Mouse (Mus musculus) NIH3T3 (cell line): ENCODE results near the gene Gramd1b.

Experiments
- DNase-seq: peaks from one replicate; pipeline ENCODE4 v3.0.0-alpha.2; 2012; ENCODE audit warnings: low read depth

The Gramd1b gene

DNA sequence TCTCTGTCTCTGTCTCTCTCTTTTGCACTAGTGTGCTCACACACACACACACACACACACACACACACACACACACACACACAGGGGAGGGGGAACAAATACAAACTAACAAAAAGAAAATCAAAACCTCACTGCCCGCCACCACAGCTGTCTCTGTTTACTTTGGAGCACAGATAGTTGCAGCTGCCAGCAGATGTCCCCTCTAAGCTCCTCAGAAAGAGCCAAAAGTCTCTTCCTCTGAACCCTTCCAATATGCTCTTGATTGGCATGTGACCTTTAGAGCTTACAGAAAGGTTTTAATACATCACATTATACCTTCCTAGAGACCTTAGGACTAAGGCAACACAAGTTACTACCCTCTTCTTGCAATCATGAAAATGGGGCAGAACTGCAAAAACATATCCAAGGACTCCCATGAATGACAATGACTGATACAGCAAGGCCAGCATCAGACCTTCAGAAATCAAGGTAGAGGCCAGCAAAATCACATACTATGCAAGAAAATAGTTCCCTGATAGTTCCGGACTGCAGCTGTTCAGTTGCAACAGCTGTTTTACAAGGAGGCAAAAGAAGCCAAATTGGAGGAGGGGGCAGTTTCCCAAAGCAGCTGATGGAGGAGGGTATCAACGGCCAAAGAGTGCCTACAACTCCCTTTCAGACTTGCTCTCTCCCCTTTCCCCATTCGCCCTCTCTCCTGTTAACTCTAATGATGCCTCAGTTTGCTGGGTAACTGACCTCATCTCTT is 72.5 kb downstream of the Gramd1b start:
- DNase-seq: no peak

GRCm38 (mm10) chr9:40457448-40457847 is 73.7 kb downstream of the Gramd1b start:
- no peak for DNase-seq

- DNase-seq: no peak
Measured at GRCm38 (mm10) chr9:40456191-40456590, 75.0 kb downstream of the Gramd1b start.

DNA sequence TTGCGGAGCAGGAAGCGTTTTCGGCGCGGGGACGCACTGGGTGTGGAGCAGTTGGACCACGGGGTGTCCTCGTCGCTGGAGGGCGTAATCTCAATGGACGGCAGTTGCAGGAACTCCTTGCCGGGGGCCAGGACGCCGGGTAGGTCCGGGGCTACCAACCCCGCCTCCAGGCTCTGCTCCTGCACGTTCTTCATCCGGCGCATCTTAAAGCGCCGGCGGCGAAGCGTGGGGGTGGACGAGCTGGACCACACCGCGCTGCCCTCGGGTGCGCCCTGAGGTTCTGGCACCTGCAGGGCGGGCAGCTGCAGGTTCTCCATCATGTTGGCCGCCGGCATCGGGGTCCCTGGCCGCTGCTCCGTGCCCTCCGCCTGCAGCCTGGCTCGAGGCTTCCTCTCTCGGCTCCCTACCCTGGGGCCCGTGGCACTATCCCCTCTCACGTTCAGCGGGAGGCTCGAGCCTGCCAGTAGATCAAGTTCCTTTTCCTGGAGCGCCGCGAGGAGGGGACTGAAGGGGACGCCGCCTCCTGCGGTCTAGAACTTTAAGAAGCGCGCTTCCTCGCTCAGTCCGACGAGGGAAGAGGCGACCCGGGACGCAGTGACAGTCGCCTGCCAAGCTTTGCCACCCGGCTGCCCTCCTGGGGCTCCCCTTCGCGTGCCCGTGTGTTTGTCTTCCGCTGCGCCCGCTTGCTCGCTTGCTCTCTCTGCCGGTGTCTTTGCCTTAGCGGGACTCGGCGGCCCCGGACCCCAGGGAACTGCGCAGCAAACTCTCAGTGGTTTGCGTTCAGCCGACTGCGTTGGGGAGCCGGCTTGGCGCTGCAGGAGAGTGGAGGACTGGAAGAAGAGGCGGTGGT is 75.6 kb downstream of the Gramd1b start:
- DNase-seq: no peak

- no peak for DNase-seq
Measured at GRCm38 (mm10) chr9:40455020-40455335, 76.2 kb downstream of the Gramd1b start.

DNA sequence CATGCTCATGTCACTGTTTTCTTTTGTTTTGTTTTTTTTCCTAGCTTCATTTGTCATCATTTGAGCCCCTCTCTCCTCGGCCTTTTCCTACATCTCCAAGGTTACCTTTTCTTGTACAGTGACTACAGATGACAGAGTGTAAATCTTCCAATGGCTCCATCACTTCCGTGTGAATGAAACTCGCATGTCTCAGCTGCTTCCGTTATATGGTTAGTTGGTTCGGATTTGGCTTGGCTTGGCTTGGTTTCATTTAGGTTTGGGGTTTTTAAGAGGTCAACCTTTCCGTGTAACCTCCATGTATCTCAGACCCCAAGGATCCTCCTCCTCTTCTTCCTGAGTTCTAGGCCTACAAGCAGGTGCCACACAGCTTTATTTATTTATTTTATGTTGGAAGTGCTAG is 77.3 kb downstream of the Gramd1b start:
- DNase-seq: no peak

- DNase-seq: no peak
Measured at GRCm38 (mm10) chr9:40452208-40452607, 79.0 kb downstream of the Gramd1b start.

DNA sequence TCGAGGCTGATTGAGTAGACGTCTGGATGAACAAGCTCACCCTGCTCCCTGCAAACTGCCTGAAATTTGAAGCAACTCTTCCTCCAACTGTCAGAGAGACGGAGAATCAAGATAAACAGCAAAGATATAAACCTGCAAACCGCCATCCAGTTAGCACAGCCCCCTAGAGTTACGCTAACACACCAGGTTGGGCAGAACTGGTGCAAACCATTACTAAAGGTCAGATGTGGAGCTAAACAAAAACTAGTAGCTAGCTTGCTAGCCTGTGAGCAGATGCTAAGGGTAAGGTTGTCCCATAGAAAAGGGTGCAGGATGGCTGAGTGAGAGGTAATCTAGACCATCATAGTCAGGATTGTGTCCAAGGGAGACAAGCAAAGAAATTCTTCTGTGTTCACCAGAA is 80.4 kb downstream of the Gramd1b start:
- DNase-seq: no peak

- DNase-seq: no peak
Measured at GRCm38 (mm10) chr9:40450417-40450714, 80.8 kb downstream of the Gramd1b start.

DNA sequence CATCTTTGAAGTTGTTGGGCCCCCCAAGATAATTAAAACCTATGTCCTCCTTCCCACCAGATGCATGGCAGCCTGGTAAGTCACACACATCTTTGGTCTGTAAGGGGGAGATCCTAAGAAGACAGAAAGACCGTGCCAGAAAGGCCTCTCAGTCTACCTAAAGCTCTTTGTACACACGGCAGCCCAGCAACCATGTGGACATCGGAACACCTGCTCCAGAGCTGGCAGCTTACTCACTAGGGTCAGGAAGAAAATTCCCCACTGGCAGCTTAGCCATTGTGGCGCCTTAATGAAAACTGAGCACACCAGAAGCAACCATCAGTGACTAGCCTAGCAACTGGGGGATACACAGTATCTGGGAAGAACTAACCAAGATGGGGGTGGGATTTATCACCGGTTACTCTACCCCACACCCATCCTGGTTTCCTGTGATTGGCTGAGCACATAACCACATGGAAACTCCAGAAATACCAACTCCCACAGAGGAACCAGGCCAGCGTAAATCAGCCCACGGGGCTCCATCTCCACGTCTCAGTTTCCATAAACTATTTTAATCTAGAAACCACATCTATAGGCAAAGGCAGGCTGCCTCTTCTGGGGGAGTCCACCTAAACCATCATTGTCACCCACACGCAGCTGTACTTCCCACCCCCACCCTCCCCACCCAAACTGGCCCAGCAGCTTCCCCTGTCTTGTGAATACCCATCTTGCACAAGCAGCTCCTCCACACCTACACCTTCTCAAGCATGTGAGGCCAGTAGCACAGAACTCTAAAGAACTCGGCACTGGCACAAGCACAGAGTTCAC is 81.4 kb downstream of the Gramd1b start:
- DNase-seq: no peak

DNA sequence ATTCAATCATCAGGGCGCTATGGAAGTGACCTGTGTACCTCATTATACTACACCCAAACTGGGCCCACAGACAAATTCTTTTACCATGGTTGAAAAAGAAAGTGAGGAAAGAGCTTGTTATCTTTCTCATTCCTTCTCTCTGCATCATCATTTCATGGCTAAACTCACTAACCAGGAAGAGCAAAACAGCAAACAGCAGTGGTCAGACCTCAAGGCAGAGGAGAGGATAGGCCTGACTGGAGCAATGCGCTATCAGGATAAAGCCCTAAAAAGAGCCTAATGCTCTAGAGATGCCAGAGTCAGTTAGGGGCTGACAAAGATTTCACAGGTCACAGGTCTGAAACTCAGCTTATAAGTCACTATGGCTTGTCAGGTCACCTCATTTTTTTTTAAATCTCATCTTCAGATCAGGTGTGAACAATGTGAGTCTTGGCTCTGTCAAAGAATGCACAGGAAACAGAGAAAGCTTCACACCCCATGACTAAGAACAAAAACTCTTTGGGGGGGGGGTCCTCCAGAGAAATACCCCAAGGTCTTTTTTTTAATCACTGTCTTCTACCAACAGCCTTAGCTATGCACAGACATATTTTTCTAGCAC is 82.4 kb downstream of the Gramd1b start:
- peak; percentile 27 for DNase-seq

DNA sequence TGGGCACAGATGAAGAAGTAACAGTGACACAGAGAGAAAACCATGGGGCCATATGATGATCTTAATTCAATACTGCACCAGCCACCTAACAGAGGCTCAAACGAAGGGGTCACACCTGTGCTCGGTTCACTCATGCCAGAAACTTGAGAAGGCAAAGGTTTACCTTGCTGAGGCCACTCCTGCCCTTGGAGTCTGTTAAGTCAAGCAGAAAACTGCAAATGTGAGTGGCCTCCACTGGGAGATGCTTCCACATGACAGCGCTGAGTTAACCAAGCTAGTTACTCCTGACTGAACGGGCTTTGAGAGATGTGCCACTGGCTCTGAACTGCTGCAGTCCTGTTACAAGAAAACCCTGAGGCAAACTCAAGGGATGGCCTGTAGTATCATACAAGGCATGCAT is 83.9 kb downstream of the Gramd1b start:
- no peak for DNase-seq

DNA sequence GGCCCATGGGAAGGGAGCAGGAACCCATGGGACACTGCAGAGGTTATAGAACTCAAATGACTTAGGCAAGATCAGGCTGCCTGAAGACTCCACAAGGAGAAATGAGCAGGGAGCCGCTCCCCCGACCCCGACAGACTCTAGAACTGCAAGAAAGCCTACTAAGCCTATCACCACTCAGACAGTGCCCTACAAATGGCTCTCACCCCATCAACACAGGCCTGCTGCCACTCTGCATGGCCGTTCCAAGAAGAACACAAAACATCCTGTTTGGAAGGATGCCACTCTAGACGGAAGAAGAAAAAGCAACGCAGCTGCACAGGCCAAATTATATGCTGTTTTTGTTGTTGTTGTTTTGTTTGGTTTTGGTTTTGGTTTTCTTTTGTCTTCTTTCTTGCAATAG is 86.2 kb downstream of the Gramd1b start:
- DNase-seq: no peak

GRCm38 (mm10) chr9:40442784-40443183 is 88.4 kb downstream of the Gramd1b start:
- DNase-seq: no peak

GRCm38 (mm10) chr9:40439973-40440687 is 91.1 kb downstream of the Gramd1b start:
- DNase-seq: no peak

GRCm38 (mm10) chr9:40438731-40439526 is 92.3 kb downstream of the Gramd1b start:
- DNase-seq: no peak

- no peak for DNase-seq
Measured at GRCm38 (mm10) chr9:40437891-40438290, 93.3 kb downstream of the Gramd1b start.

- DNase-seq: no peak
Measured at GRCm38 (mm10) chr9:40433286-40433685, 97.9 kb downstream of the Gramd1b start.

GRCm38 (mm10) chr9:40430969-40431368 is 100.2 kb downstream of the Gramd1b start:
- DNase-seq: no peak

DNA sequence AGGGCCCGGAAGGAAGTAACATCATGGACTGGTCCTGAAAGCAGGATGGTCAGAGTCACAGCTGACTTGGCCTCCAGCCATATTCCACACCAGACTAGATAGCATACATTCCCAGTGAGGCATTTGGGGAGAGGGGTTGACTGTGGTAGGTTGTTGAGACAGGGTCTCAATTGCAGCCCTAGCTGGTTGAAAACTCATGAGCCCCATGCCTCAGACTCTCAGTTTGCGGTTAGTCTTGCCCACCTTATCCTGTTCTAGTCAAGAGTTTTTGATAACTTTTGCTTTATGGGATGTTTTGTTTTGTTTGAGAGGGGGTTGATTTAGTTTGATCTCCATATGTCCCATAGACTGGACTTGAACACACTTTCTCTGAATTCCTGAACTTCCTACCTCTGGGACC is 103.5 kb downstream of the Gramd1b start:
- DNase-seq: no peak
